Mouse (Mus musculus) C2C12 (cell line): Measurements from ENCODE around the gene Ppp2r1b.

Experiments
- CTCF ChIP-seq: IDR thresholded peaks from one replicate; pipeline ENCODE4 v1.5.1; 2011; ENCODE audit not compliant: control insufficient read depth, insufficient read depth, insufficient read length
- MAX ChIP-seq: IDR thresholded peaks from one replicate; pipeline ENCODE4 v1.6.1; 2011; ENCODE audit warnings: mild to moderate bottlenecking, control low read depth
- USF1 ChIP-seq: IDR thresholded peaks from one replicate; pipeline ENCODE4 v1.6.1; 2011; ENCODE audit warnings: low read depth, mild to moderate bottlenecking, control low read depth, moderate library complexity

GRCm38 (mm10) chr9:50882183-50882582, 37.1 kb downstream of the Ppp2r1b start:
- no peak for TF ChIP-seq CTCF
- TF ChIP-seq MAX, result no peak
- no peak for TF ChIP-seq USF1
